Mouse (Mus musculus): ENCODE data around the gene Tfec. TPM values are rescaled to one million over a fixed set of nuclear protein-coding genes. Genes with fewer than 3 reads are reported as not detected.

The Tfec gene
- polyA plus RNA-seq, 1 experiment: 0.60 TPM

DNA sequence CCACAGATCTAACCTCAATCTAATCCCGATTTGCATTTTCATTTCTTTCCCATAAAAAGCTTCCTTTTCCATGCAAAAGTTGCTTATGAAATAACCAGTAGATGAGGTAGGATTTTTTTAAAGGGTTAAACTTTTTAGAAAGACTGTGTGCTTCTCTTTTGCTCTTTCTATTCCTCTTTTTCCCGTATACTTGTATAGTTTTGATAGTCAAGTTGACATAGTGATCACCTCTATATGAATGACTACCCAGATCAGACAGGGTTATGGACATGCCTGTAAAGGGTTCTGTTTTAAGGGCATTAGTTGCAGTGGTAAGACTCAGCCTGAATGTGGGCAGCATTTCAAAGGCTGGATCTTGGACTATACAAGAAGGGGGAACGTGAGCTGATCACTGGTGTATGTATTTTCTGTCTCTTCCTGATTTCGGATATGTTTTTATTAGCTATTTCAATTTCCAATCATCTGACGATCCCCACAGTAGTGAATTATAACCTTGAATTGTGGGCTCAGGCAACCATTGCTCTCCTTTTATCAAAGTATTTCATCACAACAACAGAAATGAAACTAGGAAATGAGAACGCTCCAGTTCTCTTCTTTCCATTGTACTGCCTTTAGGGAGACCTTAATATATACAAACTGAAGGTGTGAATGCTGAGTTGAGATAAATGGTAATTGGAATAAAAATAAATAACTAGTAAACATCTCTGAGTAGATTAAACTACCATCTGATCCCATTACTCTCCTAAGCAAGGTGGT, 35.3 kb downstream of the Tfec start:
- no peak for DNase-seq (ENCODE audit: low read depth)
- TF ChIP-seq POLR2A (IDR thresholded peaks at IDR 0.05; ENCODE audit: borderline replicate concordance, extremely low read depth, insufficient read depth, insufficient read length, poor library complexity, severe bottlenecking) (no peak), CTCF (IDR thresholded peaks at IDR 0.05; ENCODE audit: borderline replicate concordance, extremely low read depth, insufficient read depth, insufficient read length) (no peak)

- no peak for DNase-seq (ENCODE audit: low read depth)
- TF ChIP-seq CTCF (IDR thresholded peaks at IDR 0.05; ENCODE audit: borderline replicate concordance, extremely low read depth, insufficient read depth, insufficient read length) (no peak), POLR2A (IDR thresholded peaks at IDR 0.05; ENCODE audit: borderline replicate concordance, extremely low read depth, insufficient read depth, insufficient read length, poor library complexity, severe bottlenecking) (no peak)
These were observed 36.2 kb downstream of the Tfec start for GRCm38 (mm10) chr6:16862050-16862449.

- DNase-seq (ENCODE audit: low read depth): no peak
- TF ChIP-seq POLR2A (IDR thresholded peaks at IDR 0.05; ENCODE audit: borderline replicate concordance, extremely low read depth, insufficient read depth, insufficient read length, poor library complexity, severe bottlenecking) (no peak), CTCF (IDR thresholded peaks at IDR 0.05; ENCODE audit: borderline replicate concordance, extremely low read depth, insufficient read depth, insufficient read length) (no peak)
These were observed 42.2 kb downstream of the Tfec start for GRCm38 (mm10) chr6:16855879-16856545.

GRCm38 (mm10) chr6:16854977-16855376, 43.3 kb downstream of the Tfec start:
- TF ChIP-seq POLR2A (IDR thresholded peaks at IDR 0.05; ENCODE audit: borderline replicate concordance, extremely low read depth, insufficient read depth, insufficient read length, poor library complexity, severe bottlenecking) (no peak), CTCF (IDR thresholded peaks at IDR 0.05; ENCODE audit: borderline replicate concordance, extremely low read depth, insufficient read depth, insufficient read length) (no peak)
- DNase-seq (ENCODE audit: low read depth): no peak

- TF ChIP-seq POLR2A (IDR thresholded peaks at IDR 0.05; ENCODE audit: borderline replicate concordance, extremely low read depth, insufficient read depth, insufficient read length, poor library complexity, severe bottlenecking) (no peak), CTCF (IDR thresholded peaks at IDR 0.05; ENCODE audit: borderline replicate concordance, extremely low read depth, insufficient read depth, insufficient read length) (no peak)
- DNase-seq (ENCODE audit: low read depth): no peak
These were observed 51.7 kb downstream of the Tfec start for GRCm38 (mm10) chr6:16846521-16846920.

- DNase-seq (ENCODE audit: low read depth): no peak
These were observed 62.6 kb downstream of the Tfec start for GRCm38 (mm10) chr6:16835631-16836030.

DNA sequence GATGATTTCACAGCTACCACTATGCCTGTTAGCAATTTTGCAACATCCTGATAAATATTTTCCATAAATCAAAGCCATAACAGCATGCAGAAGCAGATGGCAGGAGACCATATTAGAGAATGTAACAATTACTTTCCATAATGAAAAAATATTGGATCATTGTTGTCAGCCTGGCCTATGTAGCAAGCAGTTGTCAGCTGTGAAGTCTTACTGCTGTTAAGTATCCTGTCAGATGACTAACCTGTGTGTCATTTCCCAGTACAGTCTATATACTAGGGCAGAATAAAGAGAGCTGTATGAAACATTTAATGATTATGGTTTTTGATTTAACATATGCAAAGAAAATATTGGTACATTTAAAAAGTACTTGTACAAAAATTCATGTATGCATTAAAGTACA, 69.9 kb downstream of the Tfec start:
- DNase-seq (ENCODE audit: low read depth): peak; percentile 31
- TF ChIP-seq POLR2A (IDR thresholded peaks at IDR 0.05; ENCODE audit: borderline replicate concordance, extremely low read depth, insufficient read depth, insufficient read length, poor library complexity, severe bottlenecking) (no peak), CTCF (IDR thresholded peaks at IDR 0.05; ENCODE audit: borderline replicate concordance, extremely low read depth, insufficient read depth, insufficient read length) (no peak)

More at GRCm38 (mm10) chr6:16835631-16836030, 62.6 kb downstream of the Tfec start:
- TF ChIP-seq POLR2A (IDR thresholded peaks at IDR 0.05; ENCODE audit: borderline replicate concordance, extremely low read depth, insufficient read depth, insufficient read length, poor library complexity, severe bottlenecking) (no peak), CTCF (IDR thresholded peaks at IDR 0.05; ENCODE audit: borderline replicate concordance, extremely low read depth, insufficient read depth, insufficient read length) (no peak)

DNA sequence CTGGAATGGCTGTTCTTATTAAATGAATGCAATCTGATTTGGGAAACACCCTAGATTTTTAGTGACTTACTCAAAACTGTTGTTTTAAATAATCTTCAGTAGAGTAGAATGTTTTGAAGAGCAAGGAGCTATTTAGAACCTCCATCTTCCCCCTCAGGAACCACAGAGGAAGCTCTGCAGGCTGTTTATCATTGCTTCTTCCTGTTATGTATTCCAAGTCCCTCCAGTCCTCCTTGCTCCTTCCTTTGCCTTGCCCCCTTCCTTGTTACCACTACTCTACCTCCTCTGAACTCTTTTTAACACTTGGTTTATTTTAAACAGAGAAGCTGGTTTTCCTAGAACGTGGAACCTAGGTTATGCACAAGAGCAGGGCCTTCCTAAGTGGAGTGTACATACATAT, 76.3 kb downstream of the Tfec start:
- no peak for TF ChIP-seq POLR2A (IDR thresholded peaks at IDR 0.05; ENCODE audit: borderline replicate concordance, extremely low read depth, insufficient read depth, insufficient read length, poor library complexity, severe bottlenecking)
- no peak for TF ChIP-seq CTCF (IDR thresholded peaks at IDR 0.05; ENCODE audit: borderline replicate concordance, extremely low read depth, insufficient read depth, insufficient read length)
- no peak for DNase-seq (ENCODE audit: low read depth)

- no peak for DNase-seq (ENCODE audit: low read depth)
- TF ChIP-seq POLR2A (IDR thresholded peaks at IDR 0.05; ENCODE audit: borderline replicate concordance, extremely low read depth, insufficient read depth, insufficient read length, poor library complexity, severe bottlenecking) (no peak), CTCF (IDR thresholded peaks at IDR 0.05; ENCODE audit: borderline replicate concordance, extremely low read depth, insufficient read depth, insufficient read length) (no peak)
These were observed 91.9 kb downstream of the Tfec start for GRCm38 (mm10) chr6:16806302-16806701.

DNA sequence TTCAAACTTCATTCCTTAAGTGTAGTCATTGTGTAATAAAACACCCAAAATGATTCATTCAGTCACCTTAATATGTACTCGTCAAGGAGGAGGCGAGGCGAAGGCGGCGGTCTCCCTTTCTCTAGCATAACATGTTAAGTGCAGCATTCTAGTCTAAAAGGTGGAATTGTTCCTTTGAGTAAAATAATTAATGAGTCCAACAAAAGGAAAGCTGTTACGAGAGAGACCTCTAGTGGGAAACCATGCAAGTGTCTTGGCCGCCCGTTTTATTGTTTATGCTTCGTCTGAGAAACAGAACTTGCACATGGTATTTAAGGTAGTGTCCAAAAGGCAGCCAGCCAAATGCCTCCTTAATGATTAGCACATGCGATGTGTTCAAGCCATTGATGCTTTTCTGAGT, 100.6 kb downstream of the Tfec start:
- DNase-seq (ENCODE audit: low read depth): peak; percentile 92
- TF ChIP-seq POLR2A (IDR thresholded peaks at IDR 0.05; ENCODE audit: borderline replicate concordance, extremely low read depth, insufficient read depth, insufficient read length, poor library complexity, severe bottlenecking): no peak
- peak; percentile 60 for TF ChIP-seq CTCF (IDR thresholded peaks at IDR 0.05; ENCODE audit: borderline replicate concordance, extremely low read depth, insufficient read depth, insufficient read length)

DNA sequence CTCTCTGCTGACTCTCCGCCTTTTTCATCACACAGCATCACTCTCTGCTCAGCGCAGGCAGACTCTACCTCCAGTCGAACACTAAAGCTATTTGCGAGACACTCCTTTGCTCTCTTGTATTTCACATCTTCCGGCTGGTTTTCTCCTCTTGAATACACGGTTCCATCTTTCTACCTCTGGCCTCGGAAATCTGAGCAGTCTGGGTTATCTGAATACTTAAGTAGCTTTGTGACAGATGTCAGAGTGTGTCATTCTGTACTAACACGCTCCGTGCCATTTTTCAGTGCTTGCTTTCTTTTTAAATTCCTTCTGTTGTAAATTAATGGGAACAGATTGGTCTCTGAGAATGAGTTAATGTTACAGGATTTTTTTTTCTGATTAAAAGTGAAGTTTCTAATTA, 101.3 kb downstream of the Tfec start:
- TF ChIP-seq CTCF (IDR thresholded peaks at IDR 0.05; ENCODE audit: borderline replicate concordance, extremely low read depth, insufficient read depth, insufficient read length): no peak
- no peak for TF ChIP-seq POLR2A (IDR thresholded peaks at IDR 0.05; ENCODE audit: borderline replicate concordance, extremely low read depth, insufficient read depth, insufficient read length, poor library complexity, severe bottlenecking)

GRCm38 (mm10) chr6:16794036-16794435, 104.2 kb downstream of the Tfec start:
- no peak for DNase-seq (ENCODE audit: low read depth)
- TF ChIP-seq CTCF (IDR thresholded peaks at IDR 0.05; ENCODE audit: borderline replicate concordance, extremely low read depth, insufficient read depth, insufficient read length): no peak
- TF ChIP-seq POLR2A (IDR thresholded peaks at IDR 0.05; ENCODE audit: borderline replicate concordance, extremely low read depth, insufficient read depth, insufficient read length, poor library complexity, severe bottlenecking): no peak

More for the DNA sequence above, 101.3 kb downstream of the Tfec start:
- peak; percentile 82 for DNase-seq (ENCODE audit: low read depth)
